Mouse (Mus musculus) testis, adult 2 months (tissue): ENCODE data around the gene Armc5.

Source experiments
- CTCF ChIP-seq: fragments of 200-500 bp; IDR thresholded peaks from 2 replicates; pipeline ENCODE4 v1.5.1; 2012; ENCODE audit warnings: low read depth, mild to moderate bottlenecking, inconsistent platforms, low read length, moderate library complexity; ENCODE audit not compliant: control insufficient read depth, insufficient read depth, insufficient replicate concordance
- POLR2A ChIP-seq: fragments of 200-500 bp; IDR thresholded peaks from 2 replicates; pipeline ENCODE4 v1.6.1; 2012; ENCODE audit warnings: low read depth, mild to moderate bottlenecking, inconsistent platforms, low read length, moderate library complexity; ENCODE audit not compliant: control insufficient read depth

DNA sequence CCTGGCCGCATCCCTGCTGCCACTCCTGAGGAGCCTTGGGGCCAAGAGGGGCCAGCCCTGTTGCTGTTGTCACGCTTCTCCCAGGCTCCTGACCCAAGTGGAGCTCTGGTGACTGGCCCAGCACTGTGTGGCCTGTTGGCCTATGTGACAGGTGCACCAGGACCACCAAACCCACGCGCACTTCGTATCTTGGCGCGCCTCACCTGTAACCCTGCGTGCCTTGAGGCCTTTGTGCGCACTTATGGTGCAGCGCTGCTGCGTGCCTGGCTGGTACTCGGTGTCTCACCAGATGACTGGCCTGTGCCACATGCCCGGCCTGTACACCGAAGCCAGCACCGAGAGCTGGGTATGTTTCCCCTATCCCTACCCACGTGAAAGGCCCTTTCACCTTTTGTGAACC lies 5.2 kb downstream of the Armc5 start:
- no peak for TF ChIP-seq CTCF
- no peak for TF ChIP-seq POLR2A
